Mouse (Mus musculus) B cell, adult 67 days (primary cell): ENCODE measurements around the gene Naa60. TPM values are rescaled to one million over a fixed set of nuclear protein-coding genes. Genes with fewer than 3 reads are reported as not detected.

Experiments used
- total RNA-seq, 2 experiments: library from RNA; stranded (reverse); gene quantifications; 4 replicates each; pipeline ENCODE4 v1.2.4; 2023

The Naa60 gene
- total RNA-seq: 100 to 1,000 TPM; 102 to 111 TPM

GRCm38 (mm10) chr16:3872216-3873047 lies at the start of gene Naa60:
Gene Naa60, plus strand, starts transcription at chr16:3872375.

GRCm38 (mm10) chr16:3830588-3831109 lies 41.5 kb upstream of the Naa60 start, which contains the start of gene Olfr15:
Gene Olfr15, plus strand, starts transcription at chr16:3830878.

GRCm38 (mm10) chr16:3846711-3847518 lies 25.3 kb upstream of the Naa60 start, which contains the start of gene Zfp174:
Gene Zfp174, plus strand, starts transcription at chr16:3847268.

GRCm38 (mm10) chr16:3884201-3885064 lies 12.3 kb downstream of the Naa60 start, which contains the start of the genes Zfp597 and Gm20695:
Gene Zfp597, minus strand, starts transcription at chr16:3884561.
Gene Gm20695, plus strand, starts transcription at chr16:3884648.

GRCm38 (mm10) chr16:3908537-3909111 lies 36.4 kb downstream of the Naa60 start, which contains the start of the genes 1700037C18Rik and Cluap1:
Gene 1700037C18Rik, minus strand, starts transcription at chr16:3908689.
Gene Cluap1, plus strand, starts transcription at chr16:3908801.

Other genes with a start within 250 kb of the Naa60 start
- gene Mefv, start 154.3 kb upstream of the Naa60 start, total RNA-seq: under 1 TPM in 1 of 2 experiments, not detected in 1; 0.20 TPM
- gene Zfp263, start 128.3 kb upstream of the Naa60 start, total RNA-seq: 10 to 100 TPM; 66.8 to 79.5 TPM
- not detected for gene Olfr15, start 41.5 kb upstream of the Naa60 start, total RNA-seq
- gene Zfp174, start 25.1 kb upstream of the Naa60 start, total RNA-seq: 1 to 10 TPM in 1 of 2 experiments, under 1 TPM in 1; 0.77 to 2.2 TPM
- gene Zfp597, start 12.2 kb downstream of the Naa60 start, total RNA-seq: 10 to 100 TPM; 33.6 to 46.3 TPM
- gene Gm20695, start 12.3 kb downstream of the Naa60 start, total RNA-seq: 1 to 10 TPM in 1 of 2 experiments, not detected in 1; 3.0 TPM
- gene 1700037C18Rik, start 36.3 kb downstream of the Naa60 start, total RNA-seq: 10 to 100 TPM; 11.1 to 17.5 TPM
- 10 to 100 TPM; 30.2 to 31.4 TPM for gene Cluap1, start 36.4 kb downstream of the Naa60 start, total RNA-seq
- gene Nlrc3, start 104.3 kb downstream of the Naa60 start, total RNA-seq: 10 to 100 TPM; 38.8 to 39.8 TPM
- gene Slx4, start 131.4 kb downstream of the Naa60 start, total RNA-seq: 100 to 1,000 TPM; 107 to 110 TPM
- gene Dnase1, start 164.6 kb downstream of the Naa60 start, total RNA-seq: not detected
- 10 to 100 TPM; 75.0 to 75.3 TPM for gene Trap1, start 205.5 kb downstream of the Naa60 start, total RNA-seq